Mouse (Mus musculus) spleen, adult 2 months (tissue): ENCODE measurements at regions not wholly inside any gene's neighbourhood (a gene's known extent, or its start where the extent isn't known, plus 50 kb on each side); places are given as distances from the start of the nearest gene placed in this dataset.

Experiments used
- CTCF ChIP-seq: fragments of 200-500 bp; IDR thresholded peaks from 2 replicates; pipeline ENCODE4 v1.5.1; 2011; ENCODE audit warnings: mild to moderate bottlenecking, inconsistent platforms; ENCODE audit not compliant: insufficient read depth, insufficient read length, insufficient replicate concordance; ENCODE audit errors: extremely low read depth
- POLR2A ChIP-seq: fragments of 200-500 bp; IDR thresholded peaks from 2 replicates; pipeline ENCODE4 v1.6.1; 2011; ENCODE audit warnings: low read depth, low read length, inconsistent platforms

DNA sequence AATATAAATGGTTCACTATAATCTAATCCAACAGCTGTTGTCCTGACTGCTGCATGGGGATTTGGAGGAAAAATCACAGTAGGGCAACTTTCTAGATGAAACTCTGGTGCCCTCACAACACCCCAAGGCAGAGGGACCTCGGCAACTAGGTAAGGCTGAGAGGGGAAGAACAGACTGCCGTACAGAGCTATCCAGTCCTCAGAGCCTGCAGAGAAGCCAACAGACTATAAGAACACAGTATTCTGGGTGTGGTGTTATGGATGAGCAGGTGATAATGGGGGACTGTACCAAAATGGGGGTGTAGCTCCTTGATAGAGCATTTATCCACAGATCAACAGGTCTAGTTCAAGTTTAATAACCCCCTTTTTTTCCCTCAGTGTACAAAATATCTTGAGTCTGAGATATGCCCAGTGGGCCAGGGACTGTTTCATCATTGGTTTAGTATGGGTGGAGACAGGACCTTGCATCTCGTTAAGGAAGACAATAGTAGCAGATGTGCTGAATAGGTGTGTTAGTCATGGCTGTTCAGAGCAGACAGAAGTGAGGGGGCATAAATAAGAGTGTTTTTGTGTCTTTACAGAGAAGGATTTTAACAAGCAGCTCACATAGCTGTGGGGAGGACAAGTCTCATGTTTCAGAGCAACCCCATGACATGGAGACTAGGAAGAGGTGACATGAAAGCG is 111.4 kb upstream of the Zfp746 start:
- no peak for TF ChIP-seq POLR2A
- TF ChIP-seq CTCF: no peak
